Mouse (Mus musculus) kidney, postnatal 14 days (tissue): Measurements from ENCODE around the gene Miga1.

ENCODE experiments used
- DNase-seq: peaks from one replicate; pipeline ENCODE4 v3.0.0; 2022; ENCODE audit warnings: mixed read lengths

Gene Miga1

GRCm38 (mm10) chr3:152284759-152285158 lies 55.4 kb downstream of the Miga1 start:
- DNase-seq: no peak

DNA sequence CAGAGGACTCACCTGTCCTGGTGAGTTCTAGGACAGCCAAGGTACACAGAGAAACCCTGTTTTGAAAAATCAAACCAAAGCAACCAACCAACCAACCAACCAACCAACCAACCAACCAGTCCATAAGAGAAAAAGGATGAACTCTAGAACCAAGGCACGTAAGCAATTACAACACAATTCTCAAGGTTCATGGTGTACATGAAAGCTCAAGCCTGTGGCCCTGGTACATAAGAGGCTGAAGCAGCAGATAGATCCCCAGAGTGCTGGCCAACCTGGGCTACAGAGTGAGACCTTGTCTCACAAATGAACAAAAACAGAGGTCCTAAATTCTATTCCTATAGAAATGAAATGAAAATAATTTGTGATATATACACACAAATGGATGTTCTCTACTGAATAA lies 55.9 kb downstream of the Miga1 start:
- no peak for DNase-seq

DNA sequence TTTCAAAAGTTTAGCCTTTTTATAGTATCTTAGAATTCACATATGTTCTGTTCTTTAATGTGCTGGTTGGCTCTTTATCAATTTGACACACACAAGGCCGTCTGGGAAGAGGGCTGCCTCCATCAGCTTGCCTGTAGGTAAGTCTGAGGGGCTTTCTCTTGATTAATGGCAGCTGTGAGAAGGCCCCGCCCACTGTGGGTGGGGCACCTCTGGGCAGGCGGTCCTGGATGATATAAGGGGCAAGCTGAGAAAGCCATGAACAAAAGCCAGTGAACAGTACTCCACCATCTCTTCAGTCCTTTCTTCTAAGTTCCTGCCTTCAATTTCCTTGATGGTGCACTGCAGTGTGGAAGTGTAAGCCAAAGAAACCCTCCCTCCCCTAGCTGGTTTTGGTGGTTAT lies 58.1 kb downstream of the Miga1 start:
- no peak for DNase-seq

DNA sequence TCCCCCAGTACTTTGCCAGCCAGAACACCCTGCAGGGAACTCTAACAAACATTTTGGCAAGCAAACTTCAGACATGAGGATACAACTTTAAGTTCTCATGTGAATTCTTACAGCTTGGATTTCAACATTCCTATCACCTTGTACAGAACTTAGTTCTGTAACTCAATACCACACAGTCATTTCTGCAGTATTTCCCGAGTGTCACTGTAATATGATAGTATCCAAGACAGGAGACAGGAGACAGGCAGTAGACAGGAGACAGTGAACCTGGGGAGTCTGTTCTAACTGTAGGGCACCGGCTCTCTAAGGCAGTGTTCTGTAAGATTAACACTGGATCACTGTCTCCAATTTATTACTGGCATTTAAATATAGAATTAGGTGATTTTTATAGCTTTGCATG lies 61.8 kb downstream of the Miga1 start:
- no peak for DNase-seq

- DNase-seq: no peak
Observed at GRCm38 (mm10) chr3:152277912-152278311, 62.3 kb downstream of the Miga1 start.

DNA sequence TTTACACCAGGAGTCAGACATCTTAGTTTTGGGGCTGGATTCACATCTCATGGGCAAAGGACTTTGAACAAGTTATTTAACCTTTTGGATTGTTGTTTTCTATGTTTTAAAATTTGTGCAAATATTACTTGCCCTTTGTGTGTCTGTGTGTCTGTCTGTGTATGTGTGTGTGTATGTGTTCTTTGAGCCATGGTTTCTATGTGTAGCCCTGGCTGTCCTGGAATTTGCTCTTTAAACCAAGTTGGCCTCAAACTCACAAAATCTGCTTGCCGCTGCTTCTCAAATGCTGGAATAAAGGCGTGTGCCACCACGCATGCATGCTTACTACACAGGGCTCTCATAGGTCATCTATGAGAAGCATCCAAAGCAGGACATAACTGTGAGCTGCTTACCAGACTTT lies 63.3 kb downstream of the Miga1 start:
- DNase-seq: no peak

DNA sequence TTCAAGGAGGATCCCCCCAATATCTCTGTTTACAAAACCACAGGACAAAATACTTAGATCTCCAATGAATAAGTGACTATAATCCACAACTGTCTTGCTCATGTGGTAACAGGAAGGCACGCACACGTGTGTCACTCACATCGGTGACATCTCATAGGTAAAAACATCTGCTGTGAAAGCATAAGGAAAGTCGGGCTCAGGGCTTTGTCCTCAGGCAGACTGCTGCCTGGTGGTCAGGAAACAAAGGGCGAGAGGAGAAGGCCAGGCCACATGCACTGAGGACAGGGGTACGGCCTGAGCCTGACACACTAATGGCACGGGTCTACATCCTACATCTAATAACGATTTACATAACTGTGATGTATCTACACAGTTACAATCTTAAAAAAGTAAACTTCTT lies 65.2 kb downstream of the Miga1 start:
- no peak for DNase-seq

DNA sequence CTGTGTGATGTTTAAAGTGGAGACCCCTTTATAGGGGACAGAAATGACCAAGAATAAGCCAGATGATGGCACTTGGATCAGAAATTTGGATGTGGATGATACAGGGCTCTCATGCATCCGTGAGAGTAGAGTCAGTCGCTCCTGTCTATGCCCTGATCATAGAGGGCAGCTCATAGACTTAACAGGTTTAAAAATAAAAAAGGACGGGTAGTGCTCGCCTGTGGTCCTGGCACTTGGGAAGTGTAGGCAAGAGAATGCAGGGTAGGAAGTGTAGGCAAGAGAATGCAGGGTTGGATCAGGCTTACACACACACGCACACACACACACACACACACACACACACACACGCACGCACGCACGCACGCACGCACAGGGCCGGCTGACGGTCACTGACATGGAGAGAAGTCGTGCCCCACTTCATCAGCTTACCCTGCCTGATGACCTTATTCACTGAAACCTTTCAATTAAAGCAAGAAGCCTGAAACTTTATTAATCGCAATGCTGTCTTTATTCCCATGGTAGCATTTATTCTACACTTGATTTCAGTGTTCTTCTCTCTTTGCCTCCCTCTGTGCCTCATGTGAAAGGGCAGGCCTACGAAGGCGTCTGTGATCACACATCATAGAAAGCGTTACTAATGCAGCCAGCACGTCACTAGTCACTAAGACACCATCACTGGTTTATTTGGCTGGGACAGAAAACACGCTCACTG lies 67.1 kb downstream of the Miga1 start:
- no peak for DNase-seq

- no peak for DNase-seq
Observed at GRCm38 (mm10) chr3:152271876-152272275, 68.3 kb downstream of the Miga1 start.

DNA sequence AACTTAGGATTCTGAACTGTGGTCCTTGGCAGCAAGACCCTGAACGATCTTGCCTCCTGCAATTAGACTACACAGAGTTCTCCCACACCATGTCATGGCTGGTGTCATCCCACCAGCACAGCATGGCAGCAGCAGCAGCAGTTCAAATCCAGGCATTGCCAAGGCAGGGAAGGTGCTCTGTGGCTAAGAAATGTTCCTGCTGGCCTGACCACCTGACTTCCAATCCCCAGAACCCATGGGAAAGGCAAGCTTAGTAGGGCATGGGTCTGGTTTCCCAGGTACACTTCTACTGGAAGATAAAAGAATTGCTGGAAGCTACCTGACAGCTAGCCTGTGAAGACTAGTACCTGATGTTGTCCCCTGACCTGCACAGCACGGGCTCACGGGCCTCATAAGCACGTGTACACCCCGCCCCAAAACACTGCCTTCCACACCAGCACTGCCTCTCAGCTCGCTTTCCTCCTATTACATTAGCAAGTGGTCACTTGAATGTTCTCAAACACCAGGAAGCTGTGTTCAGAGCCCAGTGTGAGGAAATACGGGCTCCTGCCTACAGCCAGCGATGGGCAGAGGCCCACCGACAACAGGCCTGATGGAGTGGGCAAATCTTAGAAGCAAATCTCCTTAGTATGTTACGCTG lies 69.0 kb downstream of the Miga1 start:
- DNase-seq: no peak

- no peak for DNase-seq
Observed at GRCm38 (mm10) chr3:152268099-152268498, 72.1 kb downstream of the Miga1 start.

DNA sequence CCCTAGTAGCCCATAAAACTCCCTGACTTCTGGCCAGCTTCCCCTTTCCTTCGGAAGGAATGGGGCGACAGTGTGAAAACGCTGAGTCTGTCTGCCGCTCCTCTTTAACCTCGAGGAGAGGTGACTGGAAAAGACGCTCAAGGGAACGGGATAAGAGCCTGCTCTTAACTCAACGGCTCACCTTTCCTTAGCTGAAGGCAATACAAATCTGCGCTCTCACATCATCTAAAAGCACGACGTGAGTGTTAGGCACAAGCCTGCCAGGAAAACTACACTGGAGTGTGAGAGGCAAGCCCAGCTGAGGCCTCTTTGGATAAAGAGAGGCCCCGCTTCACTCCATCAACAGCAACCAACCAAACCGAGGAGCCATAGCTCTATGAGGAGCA lies 74.2 kb downstream of the Miga1 start, which contains the start of gene Nexn:
TSS of gene Nexn (minus strand) at position 315 of the 386 bp plus-strand sequence.
- no peak for DNase-seq

DNA sequence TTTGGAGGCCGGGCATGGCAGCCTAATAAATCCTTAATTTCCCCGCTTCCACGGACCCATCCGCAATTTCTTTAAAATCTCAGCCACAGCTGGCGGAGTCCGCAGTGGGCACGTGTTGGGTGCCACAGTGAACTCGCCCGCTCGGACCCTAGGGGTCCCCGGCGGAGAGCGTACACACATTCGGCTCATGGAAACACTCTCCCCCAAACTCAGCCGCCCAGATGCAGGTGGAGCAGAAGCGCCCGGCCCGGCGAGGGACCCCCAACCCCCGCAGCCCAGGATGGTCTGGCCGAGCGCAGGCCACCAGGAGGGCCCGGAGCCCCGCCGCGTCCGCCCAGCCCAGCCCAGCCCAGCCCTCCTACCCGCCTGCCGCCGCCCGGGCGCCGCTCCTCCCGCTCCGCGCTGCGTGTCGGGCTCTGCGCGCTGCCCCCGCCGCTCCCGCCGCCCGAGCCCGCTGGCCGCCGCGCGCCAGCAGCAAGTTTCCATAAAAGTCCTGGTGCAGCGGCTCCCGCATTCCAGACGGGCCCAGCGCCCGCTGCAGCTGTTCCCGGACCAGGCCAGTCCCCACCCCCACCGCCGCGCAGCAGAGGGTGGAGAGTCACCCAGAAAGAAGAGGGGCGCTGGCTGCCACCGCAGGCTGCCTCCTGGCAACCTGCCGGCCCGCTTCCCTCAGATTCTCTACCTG lies 74.7 kb downstream of the Miga1 start:
- DNase-seq: peak; percentile 87

GRCm38 (mm10) chr3:152264830-152265229 lies 75.4 kb downstream of the Miga1 start:
- DNase-seq: no peak

DNA sequence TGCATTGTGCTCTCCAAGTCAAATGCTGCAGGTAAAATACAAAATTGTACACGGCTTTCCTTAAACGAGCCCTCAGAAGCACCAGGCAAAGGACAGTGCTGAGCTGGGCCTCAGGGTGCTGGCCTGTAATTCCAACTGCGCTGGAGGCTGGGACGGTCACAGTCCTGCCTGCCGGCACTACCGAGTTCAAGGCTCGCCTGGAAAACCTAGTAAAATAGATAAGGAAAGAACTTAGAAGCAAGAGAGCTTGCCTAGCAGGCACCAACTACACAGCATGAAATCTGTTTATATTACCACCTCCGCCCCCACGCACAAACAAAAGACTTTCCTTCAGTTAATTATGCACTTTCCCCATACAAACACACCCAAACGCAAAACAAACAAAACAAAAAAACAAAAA lies 75.8 kb downstream of the Miga1 start:
- DNase-seq: no peak

DNA sequence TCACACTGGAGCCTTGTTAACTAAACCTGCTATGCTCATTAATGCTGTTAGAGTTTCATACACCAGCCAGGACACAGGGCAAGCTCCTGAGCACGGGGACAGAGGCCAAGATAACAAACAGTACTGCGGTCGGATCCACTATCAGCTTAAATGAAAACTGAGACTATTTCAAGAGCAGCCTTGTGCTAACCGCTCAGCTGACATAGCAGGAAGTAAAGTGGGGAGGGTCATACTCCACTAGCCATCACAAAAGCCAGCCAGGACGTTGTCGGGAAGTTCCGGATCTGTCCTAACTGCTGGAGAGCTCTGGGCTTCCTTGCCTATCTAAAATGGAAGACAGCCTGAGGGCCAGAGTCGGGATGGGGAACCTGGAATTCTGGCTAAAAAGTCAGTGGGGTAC lies 78.3 kb downstream of the Miga1 start:
- peak; percentile 43 for DNase-seq

- no peak for DNase-seq
Observed at GRCm38 (mm10) chr3:152261436-152261835, 78.8 kb downstream of the Miga1 start.

GRCm38 (mm10) chr3:152260362-152260761 lies 79.8 kb downstream of the Miga1 start:
- no peak for DNase-seq

DNA sequence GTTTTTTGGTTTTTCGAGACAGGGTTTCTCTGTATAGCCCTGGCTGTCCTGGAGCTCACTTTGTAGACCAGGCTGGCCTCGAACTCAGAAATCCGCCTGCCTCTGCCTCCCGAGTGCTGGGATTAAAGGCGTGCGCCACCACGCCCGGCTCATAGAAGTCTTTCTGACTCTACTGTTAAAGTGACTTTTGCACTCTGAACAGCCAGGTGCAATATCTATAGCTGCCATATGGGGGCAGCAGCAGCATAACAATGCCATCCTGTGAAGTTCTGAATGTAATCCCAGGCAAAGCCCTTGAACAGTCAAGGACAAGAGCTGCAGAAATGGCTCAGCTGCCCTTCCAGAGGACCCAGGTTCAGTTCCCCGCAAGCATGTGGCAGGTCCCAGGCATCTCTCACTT lies 80.8 kb downstream of the Miga1 start:
- peak; percentile 85 for DNase-seq

GRCm38 (mm10) chr3:152257528-152257927 lies 82.7 kb downstream of the Miga1 start:
- no peak for DNase-seq

DNA sequence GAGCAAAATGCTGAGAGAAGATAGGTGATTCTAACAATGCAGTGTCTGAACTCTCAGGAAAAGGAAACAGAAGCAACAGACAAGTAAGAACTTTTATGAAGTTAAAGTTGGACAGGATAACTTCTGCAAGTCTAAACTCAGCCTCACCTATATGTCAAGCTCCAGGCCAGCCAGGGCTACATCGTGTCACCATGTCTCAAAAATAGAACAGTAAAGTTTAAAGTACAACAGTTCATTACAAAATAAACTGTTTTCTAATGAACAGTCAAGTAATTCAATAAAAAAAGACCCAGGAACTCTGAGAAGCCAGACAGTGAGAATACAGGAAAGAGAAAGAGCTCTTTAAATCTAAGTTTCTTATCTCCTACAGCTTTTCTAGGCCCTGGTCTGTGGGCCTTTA lies 89.7 kb downstream of the Miga1 start:
- DNase-seq: no peak

- DNase-seq: no peak
Observed at GRCm38 (mm10) chr3:152247708-152248107, 92.5 kb downstream of the Miga1 start.

DNA sequence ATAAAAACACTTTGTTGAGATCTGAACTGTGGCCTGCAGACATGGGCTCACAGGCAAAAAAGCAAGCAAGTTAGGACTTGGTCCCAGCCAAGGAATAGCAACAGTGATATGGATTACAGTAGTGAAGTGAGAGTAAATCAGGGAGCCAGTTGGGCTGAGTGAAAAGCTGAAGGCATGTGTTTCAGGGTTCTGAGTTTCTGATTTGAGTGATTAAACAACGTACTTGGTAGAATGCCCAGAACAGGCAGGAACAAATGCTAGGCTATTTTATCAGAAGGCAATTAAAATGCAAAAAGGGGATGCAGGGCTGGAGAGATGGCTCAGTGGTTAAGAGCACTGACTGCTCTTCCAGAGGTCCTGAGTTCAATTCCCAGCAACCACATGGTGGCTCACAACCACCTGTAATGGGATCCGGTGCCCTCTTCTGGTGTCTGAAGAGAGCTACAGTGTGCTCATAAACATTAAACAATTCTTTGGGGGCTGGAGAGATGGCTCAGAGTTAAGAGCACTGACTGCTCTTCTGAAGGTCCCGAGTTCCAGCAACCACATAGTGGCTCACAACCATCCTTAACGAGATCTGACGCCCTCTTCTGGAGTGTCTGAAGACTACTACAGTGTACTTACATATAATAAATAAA lies 94.8 kb downstream of the Miga1 start:
- no peak for DNase-seq

- no peak for DNase-seq
Observed at GRCm38 (mm10) chr3:152243304-152243703, 96.9 kb downstream of the Miga1 start.
